8 mouse cellular contexts compared by ENCODE assay signal in the genomic region with DNA sequence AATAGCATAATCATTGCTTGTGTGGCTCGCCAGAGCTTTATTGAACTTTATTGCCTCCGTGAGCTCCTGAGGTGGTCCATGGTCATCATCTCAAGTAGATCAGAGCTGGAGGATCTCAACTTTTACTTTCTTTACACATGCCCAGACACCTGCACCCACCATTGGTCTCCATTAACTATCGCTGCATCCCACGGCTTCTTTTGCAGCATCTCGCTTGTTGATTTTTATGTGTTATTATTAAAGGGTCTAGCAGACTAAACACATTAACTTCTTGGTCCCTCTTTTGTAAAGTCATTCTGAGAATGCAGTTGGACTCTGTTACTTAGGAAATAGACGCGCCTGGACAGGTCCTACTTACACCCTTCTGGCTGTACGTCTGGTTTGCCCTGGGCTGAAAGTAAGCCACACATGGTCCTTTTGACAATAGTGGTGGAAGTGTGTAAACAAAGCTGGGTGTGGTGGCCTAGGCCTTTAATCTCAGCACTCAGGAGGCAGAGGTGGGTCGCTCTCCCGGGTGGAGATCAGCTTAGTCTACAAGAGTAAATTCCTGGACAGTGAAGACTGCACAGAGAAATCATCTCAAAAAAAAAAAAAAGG. TPM values are rescaled to one million over a fixed set of nuclear protein-coding genes. Genes with fewer than 3 reads are reported as not detected.
DNase-seq lines count a peak whose midpoint lies in the region; ATAC-seq and TF ChIP-seq lines count a peak whose summit lies in the region.

No protein-coding gene starts in this region.

- H3K4me2 ChIP-seq in embryonic facial prominence, embryonic 12.5 days (replicated peaks) = peak overlapping the region; percentile 46; the same call in 1 of the 2 replicates
- peak overlapping the region; percentile 56 for H3K4me2 ChIP-seq in hindbrain, embryonic 15.5 days
- H3K4me2 ChIP-seq in myocyte (ENCODE audit: low read depth) = peak overlapping the region; percentile 57

- H3K9me3 ChIP-seq in embryonic facial prominence, embryonic 12.5 days = no peaks in the 10 kb centered on the region
- no peaks in the 10 kb centered on the region for H3K9me3 ChIP-seq in hindbrain, embryonic 15.5 days

- H3K79me2 ChIP-seq in myocyte (ENCODE audit: control insufficient read depth, insufficient read depth) = peaks cover 37% of the 10 kb centered on the region

- no peak for TF ChIP-seq CTCF in layer of hippocampus, adult 2 months (conservative IDR thresholded peaks at IDR 0.05)

- H3ac ChIP-seq in myocyte (ENCODE audit: control insufficient read depth, insufficient read length) = no peak overlapping the region

- TF ChIP-seq POLR2A in myocyte (IDR thresholded peaks at IDR 0.05; ENCODE audit: insufficient read length, low read depth) = no peak

- no peak for ATAC-seq in embryonic facial prominence, embryonic 12.5 days (ENCODE audit: insufficient number of reproducible peaks, insufficient read depth, low FRiP score, low TSS enrichment)
- no peak for ATAC-seq in hindbrain, embryonic 15.5 days (ENCODE audit: low FRiP score, low read depth)

- H3K36me3 ChIP-seq in embryonic facial prominence, embryonic 12.5 days = peaks cover 6% of the 10 kb centered on the region
- no peaks in the 10 kb centered on the region for H3K36me3 ChIP-seq in hindbrain, embryonic 15.5 days
- H3K36me3 ChIP-seq in myocyte (ENCODE audit: control insufficient read depth, insufficient read depth) = no peaks in the 10 kb centered on the region

- 89% methylated on average over 10 of the region's 10 CpGs for WGBS in embryonic facial prominence, embryonic 12.5 days
- WGBS in hindbrain, embryonic 15.5 days = 90% methylated on average over 10 of the region's 10 CpGs

- H3K4me3 ChIP-seq in layer of hippocampus, adult 2 months = peak overlapping the region; percentile 98
- peak overlapping the region; percentile 100 for H3K4me3 ChIP-seq in embryonic facial prominence, embryonic 12.5 days
- peak overlapping the region; percentile 100 for H3K4me3 ChIP-seq in hindbrain, embryonic 15.5 days
- peak overlapping the region; percentile 91 for H3K4me3 ChIP-seq in myocyte

- no peak for DNase-seq in layer of hippocampus, adult 2 months (ENCODE audit: low spot score in 2 of 2)
- DNase-seq in layer of hippocampus, adult 18-20 months (ENCODE audit: low spot score in 2 of 2) = no peak
- DNase-seq in natural killer cell, adult 2 months (ENCODE audit: low spot score in 2 of 2) = no peak
- no peak for DNase-seq in gastrocnemius, postnatal 25 days
- no peak for DNase-seq in left cerebral cortex, adult 9 months (ENCODE audit: low spot score in 2 of 2)

- peaks cover 6% of the 10 kb centered on the region for H3K4me1 ChIP-seq in embryonic facial prominence, embryonic 12.5 days
- H3K4me1 ChIP-seq in hindbrain, embryonic 15.5 days (replicated peaks) = peaks cover 24% of the 10 kb centered on the region

- H3K27me3 ChIP-seq in embryonic facial prominence, embryonic 12.5 days = no peaks in the 10 kb centered on the region
- no peaks in the 10 kb centered on the region for H3K27me3 ChIP-seq in hindbrain, embryonic 15.5 days
- H3K27me3 ChIP-seq in myocyte (ENCODE audit: control insufficient read depth, insufficient read depth, insufficient read length) = no peaks in the 10 kb centered on the region

- H3K9ac ChIP-seq in embryonic facial prominence, embryonic 12.5 days = no peak overlapping the region
- H3K9ac ChIP-seq in hindbrain, embryonic 15.5 days = no peak overlapping the region; the same call in 1 of the 2 replicates

- peak overlapping the region; percentile 99 for H3K27ac ChIP-seq in layer of hippocampus, adult 2 months
- peak overlapping the region; percentile 86 for H3K27ac ChIP-seq in embryonic facial prominence, embryonic 12.5 days
- peak overlapping the region; percentile 99 for H3K27ac ChIP-seq in hindbrain, embryonic 15.5 days (replicated peaks)

TF ChIP-seq in myocyte, 11 proteins besides CTCF, POLR2A, EP300 and RAD21:
- TF ChIP-seq USF1 (IDR thresholded peaks at IDR 0.05; ENCODE audit: low read depth) (no peak), POLR2AphosphoS2 (IDR thresholded peaks at IDR 0.05; ENCODE audit: insufficient read length, low read depth) (no peak), SRF (IDR thresholded peaks at IDR 0.05; ENCODE audit: control insufficient read depth, insufficient read length, low read depth) (no peak), MAX (IDR thresholded peaks at IDR 0.05; ENCODE audit: low read depth) (no peak), TCF12 (IDR thresholded peaks at IDR 0.05; ENCODE audit: insufficient read depth, poor library complexity, severe bottlenecking) (no peak), REST (IDR thresholded peaks at IDR 0.05; ENCODE audit: insufficient read depth, insufficient read length) (no peak), TCF3 (IDR thresholded peaks at IDR 0.05; ENCODE audit: insufficient read length, low read depth) (no peak), CEBPB (IDR thresholded peaks at IDR 0.05; ENCODE audit: insufficient read depth, poor library complexity, severe bottlenecking) (no peak), E2F4 (IDR thresholded peaks at IDR 0.05; ENCODE audit: insufficient read depth) (no peak), MYOD1 (IDR thresholded peaks at IDR 0.05; ENCODE audit: control insufficient read depth in 1 of 3, insufficient read length in 2 of 3, low read depth in 2 of 3) (no peak), MYOG (IDR thresholded peaks at IDR 0.05; ENCODE audit: control insufficient read depth in 1 of 3, insufficient read depth in 1 of 3, insufficient read length in 2 of 3, low read depth in 2 of 3) (no peak)
TF ChIP-seq in myocyte: peak in this region for 0.

RNA-seq across cellular contexts. Expression of a gene that starts 0.8 kb away (rescaled TPM):
- total RNA-seq in layer of hippocampus, adult 2 months (2021) = 100 to 1,000 TPM; 157 to 166 TPM
- total RNA-seq in layer of hippocampus, adult 18-20 months (2021) = 100 to 1,000 TPM; 148 to 154 TPM
- polyA plus RNA-seq in embryonic facial prominence, embryonic 12.5 days (2016; fragmentation: Nextera tagmentation; extraction: Ambion mirVana) = 94.4 and 94.7 TPM in 2 replicates
- polyA plus RNA-seq in hindbrain, embryonic 15.5 days (2015; fragmentation: Nextera tagmentation; extraction: Ambion mirVana) = 84.9 and 93.0 TPM in 2 replicates
- polyA plus RNA-seq in myocyte (2012; fragmentation: generic; extraction: Trizol) = 11.3 TPM
- total RNA-seq in gastrocnemius, postnatal 25 days (2021) = 10 to 100 TPM; 35.3 to 37.7 TPM

RNA-seq across cellular contexts. Expression of a gene that starts 13.2 kb away (rescaled TPM):
- 10 to 100 TPM; 55.8 to 70.3 TPM for total RNA-seq in layer of hippocampus, adult 2 months (2021)
- 10 to 100 TPM; 66.3 to 73.0 TPM for total RNA-seq in layer of hippocampus, adult 18-20 months (2021)
- 60.9 and 71.3 TPM in 2 replicates for polyA plus RNA-seq in embryonic facial prominence, embryonic 12.5 days (2016; fragmentation: Nextera tagmentation; extraction: Ambion mirVana)
- polyA plus RNA-seq in hindbrain, embryonic 15.5 days (2015; fragmentation: Nextera tagmentation; extraction: Ambion mirVana) = 42.0 and 49.3 TPM in 2 replicates
- polyA plus RNA-seq in myocyte (2012; fragmentation: generic; extraction: Trizol) = 58.0 TPM
- total RNA-seq in gastrocnemius, postnatal 25 days (2021) = 100 to 1,000 TPM; 107 to 134 TPM

RNA-seq across cellular contexts. Expression of a gene that starts 51.6 kb away (rescaled TPM):
- 10 to 100 TPM; 19.3 TPM for total RNA-seq in layer of hippocampus, adult 2 months (2021)
- 10 to 100 TPM; 20.4 to 22.6 TPM for total RNA-seq in layer of hippocampus, adult 18-20 months (2021)
- polyA plus RNA-seq in embryonic facial prominence, embryonic 12.5 days (2016; fragmentation: Nextera tagmentation; extraction: Ambion mirVana) = 29.5 and 30.7 TPM in 2 replicates
- polyA plus RNA-seq in hindbrain, embryonic 15.5 days (2015; fragmentation: Nextera tagmentation; extraction: Ambion mirVana) = 28.8 and 29.1 TPM in 2 replicates
- polyA plus RNA-seq in myocyte (2012; fragmentation: generic; extraction: Trizol) = 22.3 TPM
- 1 to 10 TPM; 3.9 to 5.1 TPM for total RNA-seq in gastrocnemius, postnatal 25 days (2021)

RNA-seq across cellular contexts. Expression of a gene that starts 56.4 kb away (rescaled TPM):
- 10 to 100 TPM; 25.7 to 25.9 TPM for total RNA-seq in layer of hippocampus, adult 2 months (2021)
- total RNA-seq in layer of hippocampus, adult 18-20 months (2021) = 10 to 100 TPM; 25.3 to 28.7 TPM
- polyA plus RNA-seq in embryonic facial prominence, embryonic 12.5 days (2016; fragmentation: Nextera tagmentation; extraction: Ambion mirVana) = 26.5 and 27.2 TPM in 2 replicates
- polyA plus RNA-seq in hindbrain, embryonic 15.5 days (2015; fragmentation: Nextera tagmentation; extraction: Ambion mirVana) = 20.3 and 22.1 TPM in 2 replicates
- polyA plus RNA-seq in myocyte (2012; fragmentation: generic; extraction: Trizol) = 18.9 TPM
- 10 to 100 TPM; 23.0 to 23.8 TPM for total RNA-seq in gastrocnemius, postnatal 25 days (2021)
